Mouse (Mus musculus): ENCODE results near the gene Klhl41.
A peak's percentile ranks its signal among the peaks of the same experiment; 100 is the strongest.
"Not testable (repeated sequence)": the region's sequence is repeated elsewhere in the genome, so short reads cannot be mapped to it uniquely, and the experiment has no call there.

Klhl41 gene

DNA sequence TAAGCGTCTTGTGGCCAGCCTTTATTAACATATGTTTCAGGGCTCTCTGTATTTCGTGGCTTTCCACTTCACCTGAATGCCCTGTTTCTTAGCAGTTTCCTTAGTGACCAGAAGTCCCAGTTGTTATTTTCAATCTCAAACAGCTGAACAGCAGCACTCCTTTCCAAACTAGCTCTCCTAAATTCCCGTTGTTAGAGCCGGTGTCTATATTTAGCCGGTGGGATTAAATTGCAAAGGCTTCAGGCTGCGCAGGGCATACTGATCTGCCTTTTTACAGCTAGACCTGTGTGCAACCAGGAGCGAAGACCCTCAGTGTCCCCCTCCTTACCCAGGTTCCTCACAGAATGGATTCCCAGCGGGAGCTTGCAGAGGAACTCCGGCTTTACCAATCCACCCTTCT is at the start of gene Klhl41:
Klhl41 (plus strand) TSS at position 268 of the 400 bp plus-strand sequence.
- DNase-seq (ENCODE audit: low spot score in 2 of 2) = no peak

DNA sequence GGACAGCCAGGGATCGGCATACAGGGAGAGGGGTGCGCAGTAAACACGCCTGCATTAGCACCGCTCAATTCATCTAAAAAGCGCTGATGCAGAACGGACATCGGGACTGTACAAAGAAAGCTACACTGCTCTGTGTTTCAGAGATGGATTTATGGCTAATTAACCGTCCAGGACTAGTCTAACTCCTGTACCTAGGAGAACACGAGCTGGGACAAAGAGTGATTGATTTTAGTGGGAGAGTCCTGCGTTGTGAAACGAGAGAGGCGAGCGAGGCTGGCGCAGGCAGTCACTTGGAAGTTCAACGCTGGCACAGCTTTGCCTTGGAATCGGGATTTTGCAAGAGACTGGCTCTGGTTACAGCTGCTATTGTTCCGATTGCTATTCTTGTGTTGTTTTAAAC is 40.7 kb upstream of the Klhl41 start:
- no peak for DNase-seq (ENCODE audit: low spot score in 2 of 2)

DNA sequence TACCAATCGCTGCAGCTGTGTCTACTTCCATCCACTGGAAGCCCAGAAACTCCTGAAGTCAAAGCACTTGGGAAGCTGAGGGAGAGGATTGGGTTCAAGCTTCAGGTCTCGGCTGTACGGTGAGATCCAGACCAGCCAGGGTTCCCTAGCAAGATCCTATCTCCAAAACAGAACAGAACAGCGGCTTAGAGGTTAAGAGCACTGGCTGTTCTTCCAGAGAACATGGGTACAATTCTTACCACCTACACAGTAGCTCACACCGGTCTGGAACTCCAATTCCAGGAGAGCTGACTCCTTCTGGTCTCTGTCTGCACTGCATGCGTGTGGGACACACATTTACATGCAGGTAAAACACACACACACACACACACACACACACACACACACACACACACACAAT is 40.0 kb upstream of the Klhl41 start:
- DNase-seq (ENCODE audit: low spot score in 2 of 2) = no peak

DNA sequence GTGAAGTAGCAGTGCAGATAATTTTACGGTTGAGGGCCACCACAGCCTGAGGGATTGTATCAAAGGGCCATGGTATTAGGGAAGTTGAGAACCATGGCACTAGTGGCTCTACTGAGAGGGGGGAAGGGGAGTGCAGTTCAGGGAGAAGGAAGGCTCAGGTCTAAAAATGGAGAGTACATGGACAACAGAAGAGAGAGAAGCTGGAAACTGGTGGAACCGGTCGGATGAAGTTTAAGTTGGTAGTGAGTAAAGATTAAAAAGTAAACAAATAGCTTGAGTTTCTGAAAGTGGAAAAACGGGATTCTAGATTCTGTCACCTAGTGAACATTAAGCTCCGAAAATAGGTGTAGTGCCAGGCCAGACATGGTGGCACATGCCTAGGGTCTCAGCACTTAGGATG is 39.1 kb upstream of the Klhl41 start:
- DNase-seq (ENCODE audit: low spot score in 2 of 2) = no peak

DNA sequence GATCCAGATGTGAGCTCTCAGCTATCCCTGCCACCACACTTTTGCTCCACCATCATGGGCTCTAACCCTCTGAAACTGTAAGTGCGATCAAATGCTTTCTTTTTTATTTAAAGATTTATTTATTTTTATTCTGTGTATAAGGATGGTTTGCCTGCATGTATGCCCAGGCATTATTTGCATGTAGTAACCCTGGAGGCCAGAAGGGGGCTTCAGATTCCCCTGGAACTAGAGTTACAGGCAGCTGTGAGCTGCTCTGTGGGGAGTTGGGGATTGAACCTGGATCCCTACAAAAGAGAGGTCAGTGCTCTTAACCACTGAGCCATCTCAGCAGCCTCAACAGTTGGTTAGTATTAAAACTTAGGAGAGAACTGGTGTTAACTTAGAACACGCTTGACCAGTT is 38.5 kb upstream of the Klhl41 start:
- DNase-seq (ENCODE audit: low spot score in 2 of 2) = no peak

DNA sequence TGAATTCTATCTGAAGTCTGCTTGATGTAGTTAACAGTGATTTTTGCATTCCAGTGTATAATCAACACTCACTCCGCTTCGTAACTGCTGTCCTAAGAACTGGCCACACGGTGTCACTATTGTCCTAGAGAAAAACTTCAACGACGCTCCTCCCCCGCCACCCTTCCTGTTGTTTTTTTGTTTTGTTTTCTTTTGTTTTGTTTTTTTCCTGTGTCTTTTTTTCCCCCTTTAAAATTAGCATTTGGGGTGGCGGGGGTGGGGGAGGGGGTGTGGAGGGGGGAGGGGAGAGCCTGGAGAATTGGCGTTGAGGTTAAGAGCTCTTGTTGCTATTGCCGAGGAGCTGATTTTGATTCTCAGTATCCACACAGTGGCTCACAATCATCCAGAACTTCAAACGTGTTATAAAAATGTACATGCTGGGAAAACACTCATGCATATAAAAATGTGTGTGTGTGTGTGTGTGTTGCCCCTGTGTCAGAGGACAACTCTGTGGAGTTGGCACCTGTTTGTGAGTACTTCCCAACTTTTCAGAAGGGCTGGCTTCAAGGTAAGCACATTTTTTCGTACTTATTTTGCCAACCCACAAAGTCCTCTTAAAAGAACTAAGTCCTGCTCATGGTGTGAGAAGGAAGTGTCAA is 34.7 kb upstream of the Klhl41 start:
- no peak for DNase-seq (ENCODE audit: low spot score in 2 of 2)

DNA sequence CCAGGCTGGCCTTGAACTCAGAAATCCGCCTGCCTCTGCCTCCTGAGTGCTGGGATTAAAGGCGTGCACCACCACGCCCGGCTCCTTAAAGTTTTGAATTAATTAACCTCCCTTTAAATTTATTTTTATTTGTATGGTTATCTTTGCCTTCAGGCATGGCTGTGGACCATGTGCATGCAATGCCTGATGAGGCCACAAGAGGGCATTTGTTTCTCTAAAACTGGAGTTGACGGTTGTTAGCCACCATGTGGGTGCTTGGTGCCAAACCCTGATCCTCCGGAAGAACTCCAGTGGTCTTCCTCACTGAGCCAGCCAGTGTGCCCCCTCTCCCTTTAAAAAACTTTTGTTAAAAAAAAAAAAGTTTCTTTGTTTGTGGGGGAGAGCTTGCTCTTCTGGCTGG is 34.1 kb upstream of the Klhl41 start:
- DNase-seq (ENCODE audit: low spot score in 2 of 2) = no peak

DNA sequence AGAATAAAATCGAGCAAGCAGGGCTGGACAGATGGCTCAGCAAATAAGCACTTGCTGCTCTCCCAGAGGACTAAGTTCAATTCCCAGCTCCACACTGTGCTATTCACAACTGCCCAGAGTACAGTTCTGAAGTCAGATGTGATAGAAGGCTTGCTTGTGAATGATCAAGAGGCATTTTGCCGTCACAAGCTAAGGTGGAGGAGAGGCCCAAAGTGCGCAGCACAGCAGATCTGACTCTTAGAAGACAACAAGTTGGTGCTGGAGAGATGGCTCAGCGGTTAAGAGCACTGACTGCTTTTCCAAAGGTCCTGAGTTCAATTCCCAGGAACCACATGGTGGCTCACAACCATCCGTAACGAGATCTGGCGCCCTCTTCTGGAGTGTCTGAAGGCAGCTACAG is 31.9 kb upstream of the Klhl41 start:
- DNase-seq (ENCODE audit: low spot score in 2 of 2) = not testable (repeated sequence)

DNA sequence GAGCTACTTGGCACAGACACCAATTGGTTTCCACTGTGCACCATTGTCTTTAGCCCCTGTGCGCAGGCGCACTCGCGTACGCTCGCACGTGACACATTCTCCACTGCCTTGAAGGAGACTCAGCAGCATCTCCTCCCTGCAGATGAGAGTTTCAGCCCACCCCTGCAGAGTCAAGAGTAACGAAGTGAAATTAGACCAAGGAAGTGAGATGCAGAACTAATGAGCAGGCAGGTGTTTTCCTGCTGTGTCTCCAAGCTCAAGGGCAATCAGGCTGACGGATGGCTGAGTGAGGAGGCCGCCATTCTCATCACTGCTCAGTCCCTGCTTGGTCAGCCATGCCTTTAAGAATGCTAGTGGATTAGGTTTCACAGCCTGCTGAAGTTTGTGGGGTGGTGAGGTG is 29.8 kb upstream of the Klhl41 start:
- DNase-seq (ENCODE audit: low spot score in 2 of 2) = no peak

DNA sequence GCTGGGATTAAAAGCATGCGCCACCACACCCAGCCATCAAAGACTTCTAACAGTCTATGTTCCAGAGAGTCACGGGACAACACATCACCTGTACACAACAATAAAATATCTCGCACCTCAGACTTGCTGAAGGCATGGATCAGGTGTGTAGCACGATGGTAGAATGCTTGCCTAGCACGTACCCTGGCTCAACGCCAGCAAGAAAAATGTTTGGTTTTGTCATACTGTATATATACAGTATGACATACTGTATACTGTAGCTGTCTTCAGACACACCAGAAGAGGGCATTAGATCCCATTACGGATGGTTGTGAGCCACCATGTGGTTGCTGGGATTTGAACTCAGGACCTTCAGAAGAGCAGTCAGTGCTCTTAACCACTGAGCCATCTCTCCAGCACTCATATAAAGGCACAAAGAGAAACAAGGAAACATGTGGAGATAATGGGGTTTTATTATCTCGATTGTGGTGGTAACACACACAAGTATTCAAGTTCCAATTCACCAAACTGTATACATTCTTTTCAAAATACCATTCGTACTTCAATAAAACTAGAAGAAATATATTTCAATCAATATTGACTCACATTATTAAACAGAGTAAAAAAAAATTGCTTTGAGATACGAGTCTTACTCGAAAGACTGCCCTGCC is 24.8 kb upstream of the Klhl41 start:
- no peak for DNase-seq (ENCODE audit: low spot score in 2 of 2)

DNA sequence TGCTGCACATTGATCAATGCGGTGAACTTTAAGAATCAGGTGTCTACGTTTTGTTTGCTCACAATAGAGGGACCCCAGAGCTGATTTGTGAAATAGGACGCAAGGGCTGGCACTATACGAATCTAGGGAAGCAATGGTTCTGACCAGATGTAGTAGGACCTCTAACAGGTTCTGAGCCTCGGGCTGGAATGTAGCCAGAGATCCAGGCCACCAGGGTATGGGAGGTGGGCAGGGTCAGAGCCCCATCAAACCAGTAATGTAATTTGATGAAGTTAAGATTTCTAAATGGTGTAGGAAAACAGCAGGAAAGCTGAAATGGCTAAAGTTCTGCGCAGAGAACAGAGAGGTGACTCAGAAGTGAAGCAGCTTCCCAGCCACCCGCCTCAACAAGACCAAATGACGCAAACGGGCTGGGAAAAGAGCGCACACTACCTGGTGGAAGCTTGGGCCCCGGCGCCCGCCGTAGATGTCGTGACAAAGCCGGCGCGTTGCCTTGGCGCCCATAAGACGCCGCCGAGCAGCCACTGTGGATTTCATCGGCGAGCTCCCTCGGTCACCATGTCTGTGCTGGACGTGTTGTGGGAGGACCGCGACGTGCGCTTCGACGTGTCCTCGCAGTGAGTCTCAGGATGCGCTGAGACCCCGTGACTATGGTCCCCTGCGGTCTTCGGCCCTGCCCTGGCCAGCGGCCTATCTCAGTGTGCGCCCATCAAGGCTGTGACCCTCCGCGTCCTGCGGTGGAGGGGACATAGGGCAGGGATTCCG is 23.0 kb upstream of the Klhl41 start, which contains the start of gene Bbs5:
Bbs5 (plus strand) TSS at position 446 of the 765 bp plus-strand sequence.
- peak; percentile 95 for DNase-seq (ENCODE audit: low spot score in 2 of 2)

DNA sequence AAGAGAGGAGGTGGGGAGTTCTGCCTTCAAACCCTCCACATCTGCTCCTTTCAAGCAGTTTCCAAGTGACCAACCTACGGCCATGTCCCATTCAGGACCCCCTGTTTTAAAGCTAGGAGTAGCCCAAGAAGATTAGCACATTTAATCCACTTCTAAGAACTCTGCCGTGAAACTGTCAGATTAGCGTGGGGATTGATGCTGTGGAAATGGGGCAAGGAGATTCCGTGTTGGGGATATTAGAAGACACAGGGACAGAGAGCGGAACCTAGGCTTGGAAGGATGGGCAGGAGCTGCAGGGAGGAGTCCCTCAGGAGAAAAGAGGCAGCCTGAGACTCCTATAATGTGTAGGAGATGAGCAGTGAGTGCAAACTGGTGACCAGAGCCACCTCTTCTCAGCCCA is 20.2 kb upstream of the Klhl41 start:
- no peak for DNase-seq (ENCODE audit: low spot score in 2 of 2)

DNA sequence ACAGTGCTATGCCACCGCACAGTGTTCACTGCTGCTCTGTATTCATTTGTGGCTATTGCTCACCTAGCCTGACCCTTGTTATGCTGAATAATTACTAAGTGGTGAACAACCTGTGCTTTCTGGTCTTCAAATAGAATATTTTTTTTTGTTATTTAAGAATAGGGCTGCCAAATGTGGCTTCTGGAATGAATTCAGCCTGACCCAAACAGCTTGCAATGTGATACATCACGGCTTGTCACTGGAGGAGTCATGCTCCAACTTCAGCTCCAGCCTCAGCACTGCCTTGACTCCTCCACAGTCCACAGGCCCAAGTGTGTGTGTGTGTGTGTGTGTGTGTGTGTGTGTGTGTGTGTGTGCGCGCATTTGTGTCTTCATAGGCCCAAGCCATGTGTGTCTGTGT is 10.6 kb upstream of the Klhl41 start:
- no peak for DNase-seq (ENCODE audit: low spot score in 2 of 2)

DNA sequence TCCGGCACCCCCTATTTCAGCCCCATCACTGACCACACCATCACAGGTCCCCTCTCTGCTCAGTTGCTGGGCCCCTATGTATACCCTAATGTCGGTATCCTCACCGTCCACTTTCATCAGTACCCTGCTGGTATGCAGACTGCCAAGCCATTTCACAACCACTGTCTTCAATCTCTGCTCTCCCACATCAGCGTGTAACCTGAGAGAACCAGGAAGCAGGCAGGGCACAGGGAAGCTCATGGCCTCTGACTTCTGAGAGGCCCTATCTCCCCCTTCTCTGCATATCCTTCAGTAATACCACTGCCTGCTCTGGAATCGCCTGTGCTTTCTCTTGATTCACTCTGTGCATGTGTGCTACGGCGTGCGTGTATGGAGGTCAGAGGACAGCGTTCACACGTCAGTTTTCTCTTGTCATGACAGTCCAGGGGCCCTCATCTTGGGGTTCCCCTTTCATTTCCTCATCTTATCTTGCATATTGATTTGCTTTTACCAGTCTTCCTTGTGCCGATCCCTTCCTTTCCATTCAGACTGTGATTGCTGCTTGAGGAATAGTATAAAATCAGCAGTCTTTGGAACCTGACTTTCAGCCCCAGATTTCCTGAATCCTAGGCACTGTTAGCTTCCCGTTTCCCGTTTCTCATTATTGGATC is 6.0 kb upstream of the Klhl41 start:
- no peak for DNase-seq (ENCODE audit: low spot score in 2 of 2)

DNA sequence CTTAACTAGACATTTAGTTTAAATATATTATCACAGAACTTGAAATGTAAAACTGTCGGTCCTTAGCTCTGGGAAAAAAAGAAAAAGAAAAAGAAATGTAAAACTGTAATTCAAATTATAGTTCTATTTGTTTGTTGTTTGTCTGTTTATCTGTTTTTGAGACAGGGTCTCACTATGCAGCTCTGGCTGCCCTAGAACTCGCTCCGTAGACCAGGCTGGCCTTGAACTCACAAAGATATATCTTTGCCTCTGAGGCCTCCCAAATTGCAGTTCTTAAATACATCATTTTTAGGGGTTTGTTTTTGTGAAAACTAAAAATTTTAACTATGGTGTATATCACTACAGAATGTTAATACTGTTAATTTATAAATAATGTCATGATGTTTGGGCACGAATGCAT is 2.3 kb upstream of the Klhl41 start:
- DNase-seq (ENCODE audit: low spot score in 2 of 2) = no peak

DNA sequence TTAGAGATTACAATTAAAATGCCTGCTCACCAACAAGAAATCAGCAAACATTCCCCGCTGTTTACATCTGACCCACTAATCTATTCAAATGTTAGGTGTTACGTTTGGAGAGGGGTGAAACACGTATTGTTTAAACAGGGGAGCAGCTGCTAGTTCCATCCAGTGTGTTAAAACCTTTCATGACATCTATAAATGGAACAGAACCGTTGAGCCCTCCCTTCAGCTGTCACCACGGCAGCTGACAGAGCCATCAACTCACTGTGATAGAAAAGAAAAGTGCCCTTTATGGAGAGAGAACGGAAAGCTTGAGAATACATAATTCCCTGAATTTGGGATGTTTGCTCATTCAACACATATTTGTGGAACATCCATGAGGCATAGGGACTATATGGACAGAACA is 1.5 kb upstream of the Klhl41 start:
- DNase-seq (ENCODE audit: low spot score in 2 of 2) = no peak

DNA sequence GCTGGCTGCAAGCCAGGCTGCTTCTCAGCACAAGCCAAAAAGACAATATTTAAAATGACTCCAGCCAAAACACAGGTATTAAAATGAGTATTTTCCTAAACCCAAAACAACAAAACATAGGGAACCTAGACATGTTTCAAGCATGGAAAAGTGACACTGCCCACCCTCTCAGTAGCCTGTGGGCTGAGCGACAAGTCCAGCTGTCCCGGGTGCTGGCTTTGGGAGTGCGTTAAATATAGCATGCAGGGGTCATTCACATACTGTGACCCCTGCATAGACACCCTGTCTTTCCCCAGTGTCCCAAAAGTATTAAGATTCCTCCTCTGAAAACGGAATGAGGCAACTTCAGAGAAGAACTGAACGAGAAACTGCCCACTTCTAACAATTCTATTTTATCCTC is 3.8 kb downstream of the Klhl41 start:
- no peak for DNase-seq (ENCODE audit: low spot score in 2 of 2)

DNA sequence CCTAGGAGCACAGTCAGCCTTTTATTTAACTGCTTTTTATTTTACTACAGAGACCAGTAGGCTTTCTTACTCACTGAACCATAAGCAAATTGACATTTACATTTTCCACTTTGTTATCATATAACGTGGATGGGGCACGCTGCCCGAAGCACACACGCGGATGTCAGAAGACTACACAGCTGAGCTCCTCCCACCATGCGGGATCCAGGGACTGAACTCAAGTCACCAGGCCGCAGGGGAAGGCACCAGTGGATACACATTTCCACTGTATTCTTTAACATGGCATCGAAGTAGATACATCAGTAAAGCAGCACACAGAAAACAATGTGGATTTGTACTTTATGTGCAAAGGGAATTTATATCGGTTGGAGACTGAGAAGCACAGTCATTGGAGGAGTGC is 5.3 kb downstream of the Klhl41 start:
- DNase-seq (ENCODE audit: low spot score in 2 of 2) = no peak

DNA sequence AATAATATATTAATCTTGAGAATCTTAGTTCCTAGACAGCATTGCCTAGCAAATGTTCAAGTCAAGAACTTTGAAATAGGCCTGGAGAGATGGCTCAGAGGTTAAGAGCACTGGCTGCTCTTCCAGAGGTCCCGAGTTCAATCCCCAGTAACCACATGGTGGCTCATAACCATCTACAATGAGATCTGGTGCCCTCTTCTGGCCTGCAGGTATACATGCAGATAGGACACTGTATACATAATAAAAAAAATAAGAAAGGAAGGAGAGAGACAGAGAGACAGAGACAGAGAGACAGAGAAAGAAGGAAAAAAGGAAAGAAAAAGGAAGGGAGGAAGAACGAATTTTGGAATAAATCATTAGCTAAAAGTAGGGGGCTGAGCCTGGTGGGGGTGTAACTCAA is 6.8 kb downstream of the Klhl41 start:
- no peak for DNase-seq (ENCODE audit: low spot score in 2 of 2)

DNA sequence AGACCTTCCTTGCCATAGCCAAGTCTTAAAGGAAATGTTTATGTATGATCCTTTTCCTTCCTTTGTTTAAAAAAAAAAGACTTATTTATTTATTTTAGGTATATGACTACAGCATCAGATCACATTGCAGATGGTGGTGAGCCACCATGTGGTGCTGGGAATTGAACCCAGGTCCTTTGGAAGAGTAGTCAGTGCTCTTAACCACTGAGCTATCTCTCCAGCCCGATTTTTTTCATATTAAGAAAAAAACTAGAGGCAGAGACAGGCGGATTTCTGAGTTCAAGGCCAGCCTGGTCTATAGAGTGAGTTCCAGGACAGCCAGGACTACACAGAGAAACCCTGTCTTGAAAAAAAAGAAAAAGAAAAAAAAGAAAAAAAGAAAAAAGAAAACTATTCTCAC is 7.3 kb downstream of the Klhl41 start:
- not testable (repeated sequence) for DNase-seq (ENCODE audit: low spot score in 2 of 2)

DNA sequence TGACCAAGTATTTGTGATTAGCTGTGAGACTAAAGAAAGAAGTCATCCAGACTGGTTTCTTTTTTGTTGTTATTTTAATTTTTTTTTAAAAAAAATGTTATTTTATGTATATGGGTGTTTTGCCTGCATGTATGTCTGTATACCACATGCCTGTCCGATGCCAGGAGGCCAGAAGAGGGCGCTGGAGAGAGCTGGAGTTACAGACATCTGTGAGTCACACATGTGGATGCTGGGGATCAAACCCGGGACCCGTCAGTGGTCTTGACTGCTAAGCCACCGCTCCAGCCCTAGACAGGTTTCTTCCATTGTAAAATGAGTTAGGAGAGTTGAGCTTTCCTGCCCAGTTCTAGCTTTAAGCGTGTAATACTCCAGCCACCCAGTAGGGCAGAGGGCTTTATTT is 10.1 kb downstream of the Klhl41 start:
- DNase-seq (ENCODE audit: low spot score in 2 of 2) = no peak

DNA sequence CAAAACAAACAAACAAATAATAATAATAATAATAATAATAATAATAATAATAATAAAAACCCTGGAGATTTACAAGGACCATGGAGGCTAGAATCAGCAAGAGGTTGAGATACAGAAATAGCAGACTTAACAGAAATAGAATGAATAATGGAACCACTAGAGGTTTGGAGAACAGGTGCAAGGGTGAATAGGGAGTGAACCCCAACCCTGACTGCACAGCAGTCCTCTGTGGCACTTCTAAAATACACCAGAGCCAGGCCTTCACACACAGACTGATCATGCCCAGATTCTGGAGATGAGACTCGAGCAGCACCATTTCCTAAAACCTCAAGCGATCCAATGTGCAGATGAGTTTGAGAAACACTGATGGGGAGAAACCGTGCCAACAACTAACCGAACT is 12.0 kb downstream of the Klhl41 start:
- no peak for DNase-seq (ENCODE audit: low spot score in 2 of 2)
